In genomic region chr15:12753201-12753600, GRCm38 (mm10) we compare ENCODE assay signal across 10 mouse cellular contexts. TPM values are rescaled to one million over a fixed set of nuclear protein-coding genes. Genes with fewer than 3 reads are reported as not detected.
DNase-seq lines count a peak whose midpoint lies in the region; ATAC-seq lines count a peak whose summit lies in the region.
"Had no signal": no experiment of that assay in that cellular context is flagged by ENCODE, and none has a peak within 500 bp of the region (broad histone marks: within the 10 kb centered on the region; RNA-seq: fewer than 3 reads in every experiment).

No protein-coding gene starts in this region.

- no peaks in the 10 kb centered on the region; the same call in 1 of the 2 replicates for H3K27me3 ChIP-seq in heart, embryonic 10.5 days (ENCODE audit: insufficient read depth, poor library complexity, severe bottlenecking)
- H3K27me3 ChIP-seq in heart, embryonic 11.5 days (ENCODE audit: control insufficient read depth, insufficient read depth, low read length), result no peaks in the 10 kb centered on the region
- H3K27me3 ChIP-seq in heart, embryonic 16.5 days (ENCODE audit: control insufficient read depth, insufficient read depth, low read length), result no peaks in the 10 kb centered on the region

- no peaks in the 10 kb centered on the region for H3K36me3 ChIP-seq in heart, embryonic 10.5 days
- no peaks in the 10 kb centered on the region for H3K36me3 ChIP-seq in heart, embryonic 11.5 days (ENCODE audit: control insufficient read depth, insufficient read depth, low read length)
- H3K36me3 ChIP-seq in heart, embryonic 16.5 days (ENCODE audit: control insufficient read depth, insufficient read depth), result no peaks in the 10 kb centered on the region

- no peak overlapping the region for H3K9ac ChIP-seq in heart, embryonic 11.5 days (ENCODE audit: low read depth, low read length)
- H3K9ac ChIP-seq in heart, embryonic 16.5 days (ENCODE audit: low read length), result no peak overlapping the region

- peak overlapping the region; percentile 16; the same call in 1 of the 2 replicates for H3K27ac ChIP-seq in heart, embryonic 10.5 days
- H3K27ac ChIP-seq in heart, embryonic 11.5 days (ENCODE audit: low read depth, low read length), result no peak overlapping the region
- H3K27ac ChIP-seq in heart, embryonic 16.5 days (ENCODE audit: low read length), result peak overlapping the region; percentile 60
- H3K27ac ChIP-seq: macrophage had no signal

- intact Hi-C loops in left cerebral cortex, postnatal 4 days (cut with DNase I), result no loop called here

- no peak overlapping the region for H3K4me3 ChIP-seq in heart, embryonic 10.5 days
- H3K4me3 ChIP-seq in heart, embryonic 11.5 days (ENCODE audit: low read depth, low read length), result no peak overlapping the region
- no peak overlapping the region for H3K4me3 ChIP-seq in heart, embryonic 16.5 days (ENCODE audit: low read length)

- peak; percentile 21 to 29 for DNase-seq in cerebellum, postnatal 10 days
- no peak for DNase-seq in cerebellum, adult 9-11 months
- peak; percentile 78 for DNase-seq in heart, embryonic 10.5 days (ENCODE audit: low spot score)
- peak; percentile 34 for DNase-seq in lung, postnatal 36 days
- no peak for DNase-seq in left cerebral cortex, postnatal 4 days
- no peak for DNase-seq in testis, postnatal 14 days (ENCODE audit: low spot score)

- H3K4me2 ChIP-seq in heart, embryonic 11.5 days, result no peak overlapping the region
- no peak overlapping the region; the same call in 1 of the 2 replicates for H3K4me2 ChIP-seq in heart, embryonic 16.5 days (ENCODE audit: low read depth, low read length)
- H3K4me2 ChIP-seq: liver, embryonic 11.5 days had no signal

- H3K9me3 ChIP-seq in heart, embryonic 10.5 days, result no peaks in the 10 kb centered on the region
- no peaks in the 10 kb centered on the region for H3K9me3 ChIP-seq in heart, embryonic 11.5 days (replicated peaks; ENCODE audit: control insufficient read depth, low read length)
- H3K9me3 ChIP-seq in heart, embryonic 16.5 days (replicated peaks; ENCODE audit: control insufficient read depth, low read length), result no peaks in the 10 kb centered on the region

- WGBS in heart, embryonic 10.5 days, result 37% methylated on average over 4 of the region's 4 CpGs
- WGBS in heart, embryonic 11.5 days (ENCODE audit: insufficient replicate concordance), result 31% methylated on average over 4 of the region's 4 CpGs
- 23% methylated on average over 4 of the region's 4 CpGs for WGBS in heart, embryonic 16.5 days

- peaks cover 40% of the 10 kb centered on the region for H3K4me1 ChIP-seq in heart, embryonic 10.5 days
- peaks cover 30% of the 10 kb centered on the region for H3K4me1 ChIP-seq in heart, embryonic 11.5 days (ENCODE audit: control insufficient read depth, insufficient read depth, low read length)
- peaks cover 35% of the 10 kb centered on the region for H3K4me1 ChIP-seq in heart, embryonic 16.5 days (ENCODE audit: control insufficient read depth, insufficient read depth, low read length)

- ATAC-seq in heart, embryonic 11.5 days (replicated peaks; ENCODE audit: insufficient number of reproducible peaks, low FRiP score, low TSS enrichment), result no peak
- ATAC-seq in heart, embryonic 16.5 days (replicated peaks; ENCODE audit: extremely low read depth, insufficient read depth, low FRiP score), result 0 out of 2 replicates have a peak, but pooled peaks have one; percentile 11

RNA-seq across cellular contexts. Expression of gene Pdzd2, which starts 13.5 kb away (rescaled TPM):
- polyA plus RNA-seq in heart, embryonic 10.5 days (2016; fragmentation: Nextera tagmentation; extraction: Ambion mirVana), result 7.3 and 10.7 TPM in 2 replicates
- polyA plus RNA-seq in heart, embryonic 11.5 days (2014; fragmentation: Nextera tagmentation; extraction: Ambion mirVana), result 9.7 and 12.5 TPM in 2 replicates
- polyA plus RNA-seq in heart, embryonic 16.5 days (2015; fragmentation: Nextera tagmentation; extraction: Ambion mirVana), result 19.2 and 21.1 TPM in 2 replicates
- total RNA-seq in left cerebral cortex, postnatal 4 days (2021), result 100 to 1,000 TPM in 1 of 2 experiments, 10 to 100 TPM in 1; 87.8 to 107 TPM
- polyA plus RNA-seq: macrophage had no signal

Comparison
In these comparisons a context has a peak if more than half of its experiments do, and no peak if none do; other contexts are left out.
1. DNase-seq: peak in cerebellum, postnatal 10 days (2 of 2), heart, embryonic 10.5 days (single experiment) and lung, postnatal 36 days (single experiment); none in cerebellum, adult 9-11 months (single experiment), left cerebral cortex, postnatal 4 days (single experiment) and testis, postnatal 14 days (single experiment).